8 mouse cellular contexts compared by ENCODE assay signal in genomic region chr1:85736355-85737184, GRCm38 (mm10). TPM values are rescaled to one million over a fixed set of nuclear protein-coding genes. Genes with fewer than 3 reads are reported as not detected.
A peak's percentile ranks its signal among the peaks of the same experiment; 100 is the strongest.
DNase-seq lines count a peak whose midpoint lies in the region; ATAC-seq and TF ChIP-seq lines count a peak whose summit lies in the region.

No protein-coding gene starts in this region.

- TF ChIP-seq POLR2A in ES-Bruce4 (IDR thresholded peaks at IDR 0.05; ENCODE audit: insufficient read depth, low read length): no peak

- no peaks in the 10 kb centered on the region for H3K4me1 ChIP-seq in ES-Bruce4 (ENCODE audit: control insufficient read depth, insufficient read depth, low read length)
- peaks cover 16% of the 10 kb centered on the region for H3K4me1 ChIP-seq in erythroblast, embryonic 14.5 days (ENCODE audit: control insufficient read depth)
- H3K4me1 ChIP-seq in heart, postnatal 0 days (ENCODE audit: control insufficient read depth, insufficient read depth): peaks cover 5% of the 10 kb centered on the region; the same call in 1 of the 2 replicates
- H3K4me1 ChIP-seq in neural tube, embryonic 15.5 days: peaks cover 4% of the 10 kb centered on the region

- no peaks in the 10 kb centered on the region for H3K27me3 ChIP-seq in ES-Bruce4 (ENCODE audit: control insufficient read depth, insufficient read depth, low read length, poor library complexity, severe bottlenecking)
- H3K27me3 ChIP-seq in erythroblast, embryonic 14.5 days (ENCODE audit: control insufficient read depth): no peaks in the 10 kb centered on the region
- H3K27me3 ChIP-seq in heart, postnatal 0 days (ENCODE audit: control insufficient read depth, insufficient read depth, low read length): no peaks in the 10 kb centered on the region
- no peaks in the 10 kb centered on the region for H3K27me3 ChIP-seq in neural tube, embryonic 15.5 days (replicated peaks)

- TF ChIP-seq EP300 in ES-Bruce4 (IDR thresholded peaks at IDR 0.05; ENCODE audit: insufficient read depth, low read depth, low read length): no peak
- TF ChIP-seq EP300 in heart, postnatal 0 days (IDR thresholded peaks at IDR 0.05; ENCODE audit: low read depth): no peak

- ATAC-seq in heart, postnatal 0 days (ENCODE audit: insufficient read depth, low read depth): peak; percentile 67
- peak; percentile 76 for ATAC-seq in neural tube, embryonic 15.5 days (ENCODE audit: low FRiP score)

- peak; percentile 35 for TF ChIP-seq CTCF in ES-Bruce4 (IDR thresholded peaks at IDR 0.05; ENCODE audit: low read depth, low read length)
- TF ChIP-seq CTCF in heart, postnatal 0 days (IDR thresholded peaks at IDR 0.05; ENCODE audit: low read depth): peak; percentile 96

- no peak overlapping the region for H3K27ac ChIP-seq in ES-Bruce4 (ENCODE audit: insufficient read depth, low read length)
- H3K27ac ChIP-seq in heart, postnatal 0 days (ENCODE audit: low read depth): peak overlapping the region; percentile 60; the same call in 1 of the 2 replicates
- no peak overlapping the region for H3K27ac ChIP-seq in neural tube, embryonic 15.5 days (replicated peaks)

- peak; percentile 43 for DNase-seq in brain, embryonic 18.5 days (ENCODE audit: low read depth, low spot score)
- DNase-seq in heart, postnatal 0 days (ENCODE audit: low spot score): peak; percentile 71
- DNase-seq in kidney, postnatal 36 days: peak; percentile 71 to 83
- DNase-seq in lung, adult 18-20 months: peak; percentile 49 to 80
- peak; percentile 83 to 90 for DNase-seq in thymus, postnatal 10 days (ENCODE audit: low spot score in 2 of 2)

- no peaks in the 10 kb centered on the region for H3K36me3 ChIP-seq in ES-Bruce4 (ENCODE audit: control insufficient read depth, insufficient read depth, low read length, poor library complexity, severe bottlenecking)
- H3K36me3 ChIP-seq in erythroblast, embryonic 14.5 days (ENCODE audit: control insufficient read depth): no peaks in the 10 kb centered on the region
- H3K36me3 ChIP-seq in heart, postnatal 0 days (replicated peaks; ENCODE audit: control insufficient read depth, insufficient read depth, low read length): no peaks in the 10 kb centered on the region
- no peaks in the 10 kb centered on the region for H3K36me3 ChIP-seq in neural tube, embryonic 15.5 days

- H3K4me2 ChIP-seq in heart, postnatal 0 days (ENCODE audit: low read depth, low read length): peak overlapping the region; percentile 60
- H3K4me2 ChIP-seq in neural tube, embryonic 15.5 days: peak overlapping the region; percentile 47

- peak overlapping the region; percentile 38; the same call in 1 of the 2 replicates for H3K4me3 ChIP-seq in ES-Bruce4 (ENCODE audit: low read depth, low read length)
- H3K4me3 ChIP-seq in erythroblast, embryonic 14.5 days (replicated peaks): peak overlapping the region; percentile 61
- H3K4me3 ChIP-seq in heart, postnatal 0 days (ENCODE audit: low read depth, low read length): peak overlapping the region; percentile 40
- peak overlapping the region; percentile 17 for H3K4me3 ChIP-seq in neural tube, embryonic 15.5 days (replicated peaks)

- no peaks in the 10 kb centered on the region for H3K9me3 ChIP-seq in ES-Bruce4 (replicated peaks; ENCODE audit: control insufficient read depth, insufficient read depth, low read length, poor library complexity, severe bottlenecking)
- no peaks in the 10 kb centered on the region; the same call in 1 of the 2 replicates for H3K9me3 ChIP-seq in erythroblast, embryonic 14.5 days (ENCODE audit: control insufficient read depth, low read length)
- no peaks in the 10 kb centered on the region for H3K9me3 ChIP-seq in heart, postnatal 0 days (replicated peaks; ENCODE audit: control insufficient read depth, low read length)
- H3K9me3 ChIP-seq in neural tube, embryonic 15.5 days (replicated peaks): no peaks in the 10 kb centered on the region

- WGBS in heart, postnatal 0 days: 33% methylated on average over 18 of the region's 18 CpGs
- WGBS in neural tube, embryonic 15.5 days: 39% methylated on average over 18 of the region's 18 CpGs

- H3K9ac ChIP-seq in ES-Bruce4 (ENCODE audit: low read depth, poor library complexity, severe bottlenecking): no peak overlapping the region; the same call in 1 of the 2 replicates
- no peak overlapping the region for H3K9ac ChIP-seq in heart, postnatal 0 days (replicated peaks; ENCODE audit: low read depth, low read length)
- no peak overlapping the region for H3K9ac ChIP-seq in neural tube, embryonic 15.5 days (replicated peaks)

RNA-seq across cellular contexts. Expression of gene A630001G21Rik, which starts 41.9 kb away (rescaled TPM):
- polyA plus RNA-seq in ES-Bruce4 (2011; ENCODE audit: insufficient read depth, insufficient read length, low read depth, missing spikeins): 0.44 and 1.1 TPM in 2 replicates
- 0.02 TPM in 1 of 2 replicates, not detected in the other for polyA plus RNA-seq in erythroblast, embryonic 14.5 days (2012)
- 3.0 TPM in 1 of 2 replicates, not detected in the other for total RNA-seq in heart, postnatal 0 days (2014; rRNA removed; ENCODE audit: low replicate concordance)
- polyA plus RNA-seq in heart, postnatal 0 days (2015; fragmentation: Nextera tagmentation; extraction: Ambion mirVana): 0.60 and 0.91 TPM in 2 replicates
- 0.45 and 2.0 TPM in 2 replicates for polyA plus RNA-seq in neural tube, embryonic 15.5 days (2015; fragmentation: Nextera tagmentation; extraction: Ambion mirVana)

RNA-seq across cellular contexts. Expression of gene Cab39, which starts 56.7 kb away (rescaled TPM):
- polyA plus RNA-seq in ES-Bruce4 (2011; ENCODE audit: insufficient read depth, insufficient read length, low read depth, missing spikeins): 73.9 and 75.2 TPM in 2 replicates
- polyA plus RNA-seq in erythroblast, embryonic 14.5 days (2012): 0.55 and 0.93 TPM in 2 replicates
- 102 and 138 TPM in 2 replicates for total RNA-seq in heart, postnatal 0 days (2014; rRNA removed; ENCODE audit: low replicate concordance)
- 20.0 and 21.3 TPM in 2 replicates for polyA plus RNA-seq in heart, postnatal 0 days (2015; fragmentation: Nextera tagmentation; extraction: Ambion mirVana)
- polyA plus RNA-seq in neural tube, embryonic 15.5 days (2015; fragmentation: Nextera tagmentation; extraction: Ambion mirVana): 42.8 and 45.3 TPM in 2 replicates

Comparison
In these comparisons a context has a peak if more than half of its experiments do, and no peak if none do; other contexts are left out.
1. RNA of gene Cab39, which starts 56.7 kb away (polyA plus RNA-seq): 73.9 to 75.2 TPM in ES-Bruce4, 42.8 to 45.3 TPM in neural tube, embryonic 15.5 days and 20.0 to 21.3 TPM in heart, postnatal 0 days; 0.55 to 0.93 TPM in erythroblast, embryonic 14.5 days; every median in the first group is over 10 times any median in the second.
2. Peak in every context shown above with its lines, with median percentiles within 50 percentile points of each other: H3K4me3 ChIP-seq and DNase-seq.